Mouse (Mus musculus) bone marrow, adult 2 months (tissue): ENCODE results near the gene Kcne1. TPM values are rescaled to one million over a fixed set of nuclear protein-coding genes. Genes with fewer than 3 reads are reported as not detected.

Experiments
- H3K27ac ChIP-seq: fragments of 200-500 bp; 2 replicates; pipeline ENCODE4 v1.5.1; 2012; ENCODE audit warnings: low read depth, mild to moderate bottlenecking, control low read depth, inconsistent platforms, low read length; ENCODE audit not compliant: control insufficient read depth, poor library complexity, insufficient read depth
- H3K4me1 ChIP-seq: fragments of 200-500 bp; 2 replicates; pipeline ENCODE4 v1.6.1; 2011; ENCODE audit warnings: low read length; ENCODE audit not compliant: control insufficient read depth, insufficient read depth
- H3K4me3 ChIP-seq: fragments of 200-500 bp; replicated peaks from 2 replicates; pipeline ENCODE3; 2011; ENCODE audit warnings: mild to moderate bottlenecking, low read depth, low read length, control low read depth; ENCODE audit not compliant: control insufficient read depth
- CTCF ChIP-seq: fragments of 200-500 bp; IDR thresholded peaks from 2 replicates; pipeline ENCODE4 v1.5.1; 2011; ENCODE audit warnings: low read length, control low read depth; ENCODE audit not compliant: control insufficient read depth, insufficient read depth
- POLR2A ChIP-seq: fragments of 200-500 bp; IDR thresholded peaks from 2 replicates; pipeline ENCODE4 v1.6.1; 2011; ENCODE audit warnings: low read depth, mild to moderate bottlenecking, control low read depth, low read length, borderline replicate concordance; ENCODE audit not compliant: control insufficient read depth
- WGBS: fragments of 180-500 bp; shearing (Covaris S2); methylation state at CpG from one replicate; pipeline ENCODE4 v1.1.7; 2018; 5-methylcytosine and 5-hydroxymethylcytosine counted together
- polyA plus RNA-seq: library from polyadenylated mRNA; stranded (reverse); fragments of >200 nt; gene quantifications from 2 replicates; pipeline ENCODE4 v1.2.4, GENCODE M21; 2011; ENCODE audit warnings: low replicate concordance; ENCODE audit not compliant: missing spikeins, insufficient read depth, insufficient read length

Kcne1 gene
- polyA plus RNA-seq, 1 experiment = not detected

DNA sequence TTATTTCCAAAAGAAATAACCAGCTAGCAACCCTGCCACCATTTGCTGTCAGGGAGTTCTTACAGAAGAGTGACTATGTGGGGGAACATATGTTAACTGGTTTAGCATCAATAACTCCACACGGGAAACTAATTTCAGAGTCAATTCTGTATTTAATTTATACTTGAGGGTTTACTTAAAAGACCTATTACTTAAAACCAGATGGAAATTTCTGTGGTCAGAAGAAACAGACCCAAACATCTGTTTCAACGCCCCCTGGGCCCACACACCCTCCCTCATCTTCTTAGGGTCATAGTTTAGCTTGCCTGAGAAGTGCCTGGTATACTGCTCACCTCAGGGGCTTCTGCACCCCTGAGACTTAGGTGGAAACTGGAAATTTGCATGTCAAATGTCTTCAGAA, 5.4 kb downstream of the Kcne1 start:
- TF ChIP-seq CTCF (no peak), POLR2A (no peak)
- Histone ChIP-seq H3K4me1 (no peaks in the 10 kb centered on the region; the same call in 1 of the 2 replicates), H3K4me3 (no peak overlapping the region), H3K27ac (no peak overlapping the region)
- WGBS = 59% methylated on average over 2 of the region's 2 CpGs

DNA sequence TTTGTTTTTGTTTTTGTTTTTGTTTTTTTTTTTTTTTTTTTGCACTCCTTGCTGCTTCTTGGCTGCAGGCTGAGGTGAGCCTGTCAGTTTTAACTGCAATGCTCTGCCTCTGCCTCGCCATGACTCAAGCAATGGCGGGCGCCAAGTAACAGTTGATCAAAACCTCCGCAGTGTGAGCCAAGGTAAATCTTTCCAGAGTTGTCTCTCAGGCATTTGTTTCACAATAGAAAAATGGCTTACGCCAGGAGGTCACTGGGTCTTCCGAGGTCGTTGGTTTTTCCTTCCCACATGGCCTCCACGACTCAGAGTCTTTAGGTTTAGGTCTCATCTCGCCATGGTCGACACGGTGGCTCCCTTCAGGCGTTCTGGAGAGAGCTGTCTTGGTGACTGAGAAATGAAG, 6.0 kb downstream of the Kcne1 start:
- no peaks in the 10 kb centered on the region for H3K4me1 ChIP-seq
- H3K4me3 ChIP-seq = no peak overlapping the region
- TF ChIP-seq POLR2A (no peak), CTCF (no peak)
- no peak overlapping the region for H3K27ac ChIP-seq
- WGBS = 83% methylated on average over 12 of the region's 12 CpGs

DNA sequence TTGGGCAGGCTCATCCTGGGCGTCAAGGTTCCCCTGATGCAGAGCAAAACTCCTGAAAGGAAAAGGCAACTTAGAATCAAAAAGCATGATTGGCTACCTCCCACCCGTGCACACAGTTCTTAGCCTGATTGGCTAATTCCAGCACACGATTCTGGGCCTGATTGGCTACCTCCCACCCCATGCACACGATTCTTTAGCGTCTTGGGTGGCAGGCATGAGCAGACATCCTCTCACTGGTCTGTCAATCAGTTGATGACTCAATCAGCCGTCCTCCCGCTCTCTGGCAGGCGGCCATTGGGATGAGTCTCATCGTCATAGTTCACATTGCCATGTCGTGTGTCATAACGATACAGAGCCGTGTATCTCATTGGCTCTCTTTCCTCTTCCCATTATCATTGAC, 10.3 kb downstream of the Kcne1 start:
- H3K4me1 ChIP-seq = no peaks in the 10 kb centered on the region
- H3K4me3 ChIP-seq = no peak overlapping the region
- no peak overlapping the region for H3K27ac ChIP-seq
- WGBS = 76% methylated on average over 12 of the region's 12 CpGs
- TF ChIP-seq CTCF = no peak
- no peak for TF ChIP-seq POLR2A

DNA sequence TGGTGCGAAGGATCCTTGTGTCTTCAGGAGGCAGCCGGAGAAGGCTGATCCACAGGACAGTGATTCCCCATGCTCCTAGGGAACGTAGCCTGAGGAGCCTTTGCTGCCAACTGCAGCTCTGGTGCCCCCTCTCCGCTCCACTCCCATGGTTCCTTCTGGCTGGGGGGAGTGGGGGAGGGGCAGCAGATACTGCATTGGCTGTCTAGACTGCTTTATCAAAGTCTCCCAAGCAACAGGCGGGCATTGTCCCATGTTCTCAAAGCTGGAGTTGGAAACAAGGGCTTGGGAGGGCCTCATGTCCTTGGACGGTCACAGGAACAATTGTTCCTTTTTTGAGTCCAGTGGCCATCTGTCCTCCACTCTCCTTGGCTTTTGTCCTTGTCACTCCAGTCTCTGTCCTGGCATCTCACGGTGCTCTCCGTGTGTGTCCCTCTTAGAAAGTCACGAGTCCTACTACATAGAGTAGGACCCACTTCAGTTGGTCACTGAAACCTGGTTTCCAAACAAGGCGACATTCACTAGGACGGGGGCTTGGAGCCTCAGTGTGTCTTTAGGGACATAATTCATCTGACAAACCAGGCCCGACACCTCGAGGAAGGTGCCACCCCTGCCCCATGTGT, 12.9 kb downstream of the Kcne1 start:
- no peak for TF ChIP-seq CTCF
- no peak for TF ChIP-seq POLR2A
- Histone ChIP-seq H3K4me3 (no peak overlapping the region), H3K27ac (no peak overlapping the region), H3K4me1 (no peaks in the 10 kb centered on the region)
- 79% methylated on average over 13 of the region's 13 CpGs for WGBS

DNA sequence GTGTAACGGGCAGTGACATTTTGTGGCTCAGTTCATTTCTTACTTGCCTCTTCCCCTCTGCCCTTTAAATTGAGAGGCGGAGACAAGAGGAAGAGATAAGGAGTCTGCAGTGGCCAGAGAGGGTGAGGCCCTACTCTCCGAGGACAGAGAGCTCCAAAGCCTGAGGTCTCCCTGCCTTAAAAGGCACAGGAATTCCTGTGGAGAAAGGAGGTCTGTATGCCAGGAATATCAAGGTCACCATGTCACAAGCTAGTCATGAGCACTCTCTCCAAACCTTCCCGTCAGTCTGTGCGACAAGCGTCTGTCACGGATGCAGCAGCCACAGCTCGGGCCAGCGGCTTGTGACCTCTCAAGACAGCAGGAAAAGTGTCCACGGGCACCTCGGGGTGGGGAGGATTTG, 14.1 kb downstream of the Kcne1 start:
- Histone ChIP-seq H3K27ac (no peak overlapping the region), H3K4me3 (no peak overlapping the region), H3K4me1 (no peaks in the 10 kb centered on the region)
- 61% methylated on average over 11 of the region's 11 CpGs for WGBS
- TF ChIP-seq CTCF = no peak
- no peak for TF ChIP-seq POLR2A

DNA sequence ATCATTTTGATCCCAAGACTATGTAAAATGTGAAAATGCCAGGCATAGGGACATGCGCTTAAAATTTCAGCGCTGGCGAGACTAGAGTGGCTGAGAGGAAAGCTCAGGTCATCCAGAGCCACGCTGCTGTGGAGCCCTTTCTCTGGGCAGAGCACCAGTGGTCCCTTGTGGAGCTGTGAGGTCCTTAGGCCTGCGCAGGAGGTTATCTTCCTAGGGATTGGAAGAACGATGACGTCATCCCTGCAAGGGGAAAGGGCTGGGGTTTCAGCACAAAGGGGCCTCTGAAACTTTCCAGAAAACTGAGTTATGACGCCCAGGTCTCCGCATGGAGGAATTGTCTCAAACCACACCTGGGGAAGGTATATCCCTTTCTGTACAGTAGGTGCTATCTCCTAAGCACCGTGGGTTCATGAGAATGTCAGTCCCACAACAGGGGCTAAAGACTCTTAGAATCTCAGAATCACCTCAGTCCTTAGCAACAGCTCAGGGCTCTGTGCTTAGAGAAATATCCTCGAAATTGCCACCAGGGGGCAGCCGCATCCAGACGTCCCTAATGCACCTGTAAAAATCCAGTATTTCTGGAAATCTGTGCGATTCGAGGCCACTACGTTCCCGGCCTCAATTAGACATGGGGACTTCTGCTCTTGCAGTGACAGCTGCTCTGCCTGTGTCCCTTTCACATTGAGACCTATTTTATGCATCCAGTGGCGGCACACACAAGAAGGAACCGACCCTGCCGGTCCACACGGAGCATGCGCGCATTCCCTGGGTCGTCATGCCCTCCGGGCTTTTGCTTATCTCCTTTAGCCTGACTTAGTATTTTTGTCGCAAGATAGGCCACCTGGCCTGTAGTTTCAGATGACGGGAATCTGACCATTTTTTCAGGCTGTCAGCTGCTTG, 18.4 kb downstream of the Kcne1 start:
- Histone ChIP-seq H3K4me3 (no peak overlapping the region), H3K27ac (no peak overlapping the region), H3K4me1 (no peaks in the 10 kb centered on the region)
- WGBS = 29% methylated on average over 27 of the region's 27 CpGs
- TF ChIP-seq CTCF = peak; percentile 67
- TF ChIP-seq POLR2A = no peak

DNA sequence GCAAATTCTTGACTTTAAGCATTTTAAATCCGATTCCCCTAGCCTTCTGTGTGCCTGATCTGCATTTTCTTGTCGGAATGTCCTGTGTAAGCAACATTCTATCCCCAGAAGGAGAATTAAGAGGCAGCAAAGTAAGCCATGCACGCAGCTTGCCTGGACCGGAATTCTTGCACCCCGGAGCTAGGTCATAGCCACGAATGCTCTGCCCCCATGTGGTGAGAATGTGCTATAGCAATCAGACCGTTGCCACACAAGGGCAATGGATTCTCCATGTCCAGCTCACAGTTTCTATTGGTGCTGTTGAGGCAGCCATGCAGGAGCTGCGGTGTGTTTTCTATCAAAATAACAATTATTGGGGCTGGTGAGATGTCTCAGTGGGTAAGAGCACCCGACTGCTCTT, 23.0 kb downstream of the Kcne1 start:
- 9% methylated on average over 9 of the region's 9 CpGs for WGBS
- Histone ChIP-seq H3K4me1 (no peaks in the 10 kb centered on the region), H3K4me3 (no peak overlapping the region), H3K27ac (no peak overlapping the region)
- no peak for TF ChIP-seq POLR2A
- TF ChIP-seq CTCF = peak; percentile 90

DNA sequence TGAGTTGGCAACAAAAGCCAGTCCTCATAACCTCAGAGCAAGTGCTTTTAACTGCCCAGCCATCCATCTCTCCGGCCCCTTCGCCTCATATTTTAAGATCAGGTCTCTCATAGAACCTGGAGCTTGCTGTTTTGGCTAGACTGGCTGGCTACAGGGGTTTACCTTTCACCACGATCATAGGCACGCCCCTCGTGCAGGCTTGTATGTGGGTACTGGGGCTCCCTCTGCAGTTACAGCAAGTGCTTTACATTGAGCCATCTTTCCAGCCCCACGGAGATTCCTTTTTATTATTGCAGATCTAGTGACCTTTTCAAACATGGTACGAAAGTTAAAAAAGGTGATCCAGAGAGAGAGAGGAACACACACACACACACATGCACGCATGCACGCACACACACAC, 24.7 kb downstream of the Kcne1 start:
- Histone ChIP-seq H3K27ac (no peak overlapping the region), H3K4me3 (no peak overlapping the region), H3K4me1 (no peaks in the 10 kb centered on the region)
- TF ChIP-seq CTCF = no peak
- TF ChIP-seq POLR2A = no peak
- WGBS = 54% methylated on average over 9 of the region's 9 CpGs
